In genomic region chr10:76002101-76002521, GRCm38 (mm10) we compare ENCODE assay signal across 14 mouse cellular contexts. TPM values are rescaled to one million over a fixed set of nuclear protein-coding genes. Genes with fewer than 3 reads are reported as not detected.
DNase-seq lines count a peak whose midpoint lies in the region; TF ChIP-seq lines count a peak whose summit lies in the region.
"Had no signal": no experiment of that assay in that cellular context is flagged by ENCODE, and none has a peak within 500 bp of the region (broad histone marks: within the 10 kb centered on the region; RNA-seq: fewer than 3 reads in every experiment).

No protein-coding gene starts in this region.

- peak overlapping the region; percentile 50 for H3K27ac ChIP-seq in testis, adult 2 months (ENCODE audit: control insufficient read depth, insufficient read depth, low read depth, low read length)

- H3K36me3 ChIP-seq in testis, adult 2 months (ENCODE audit: control insufficient read depth, insufficient read depth, low read length): no peaks in the 10 kb centered on the region

- no peak overlapping the region for H3K4me3 ChIP-seq in testis, adult 2 months (ENCODE audit: control insufficient read depth, low read depth, low read length)

- no peaks in the 10 kb centered on the region for H3K27me3 ChIP-seq in testis, adult 2 months (ENCODE audit: control insufficient read depth, insufficient read depth, low read length)

- TF ChIP-seq CTCF in testis, adult 2 months (IDR thresholded peaks at IDR 0.05; ENCODE audit: control insufficient read depth, insufficient read depth, insufficient replicate concordance, low read depth, low read length): no peak

- no peak for TF ChIP-seq POLR2A in testis, adult 2 months (IDR thresholded peaks at IDR 0.05; ENCODE audit: control insufficient read depth, low read depth, low read length)

- H3K4me1 ChIP-seq in testis, adult 2 months (ENCODE audit: control insufficient read depth, insufficient read depth, low read length): no peaks in the 10 kb centered on the region

- DNase-seq in testis, postnatal 14 days (ENCODE audit: low spot score): no peak
- peak; percentile 78 for DNase-seq in cerebellum, adult 11 months
- DNase-seq in gastrocnemius, adult 18-20 months (ENCODE audit: low spot score): peak; percentile 77
- DNase-seq in kidney, adult 18-20 months: no peak
- no peak for DNase-seq in right cerebral cortex, postnatal 10 days (ENCODE audit: low spot score in 2 of 2)
- no peak for DNase-seq in natural killer cell, adult 2 months (ENCODE audit: low spot score in 2 of 2)
- DNase-seq: lung, adult 18-20 months; right cerebral cortex, postnatal 25 days; thymus, postnatal 36 days had no signal

RNA-seq across cellular contexts. Expression of gene Zfp280b, which starts 30.3 kb away (rescaled TPM):
- polyA plus RNA-seq in testis, adult 2 months (2012; rRNA removed): 3.8 and 4.9 TPM in 2 replicates
- 1 to 10 TPM; 8.0 to 10.0 TPM for total RNA-seq in gastrocnemius, adult 18-20 months (2021)

RNA-seq across cellular contexts. Expression of gene Gm5134, which starts 47.8 kb away (rescaled TPM):
- polyA plus RNA-seq in testis, adult 2 months (2012; rRNA removed): 20.6 and 22.2 TPM in 2 replicates
- not detected for total RNA-seq in gastrocnemius, adult 18-20 months (2021)
- total RNA-seq: gastrocnemius, postnatal 4 days; heart, postnatal 10 days; MEL had no signal
- polyA plus RNA-seq: intestine, postnatal 0 days had no signal

RNA-seq across cellular contexts. Expression of gene Vpreb3, which starts 59.3 kb away (rescaled TPM):
- 1.2 and 2.3 TPM in 2 replicates for polyA plus RNA-seq in testis, adult 2 months (2012; rRNA removed)
- not detected for total RNA-seq in gastrocnemius, adult 18-20 months (2021)
- polyA plus RNA-seq: intestine, postnatal 0 days had no signal

Comparison
In these comparisons a context has a peak if more than half of its experiments do, and no peak if none do; other contexts are left out.
1. DNase-seq: peak in cerebellum, adult 11 months (single experiment) and gastrocnemius, adult 18-20 months (single experiment); none in testis, postnatal 14 days (single experiment), kidney, adult 18-20 months (single experiment), right cerebral cortex, postnatal 10 days (0 of 2) and natural killer cell, adult 2 months (0 of 2).